Mouse (Mus musculus) cortical plate, adult 2 months (tissue): ENCODE data around the gene Oaz2. TPM values are rescaled to one million over a fixed set of nuclear protein-coding genes. Genes with fewer than 3 reads are reported as not detected.

Experiments
- H3K27ac ChIP-seq: fragments of 200-500 bp; 2 replicates; pipeline ENCODE4 v1.5.1; 2012; ENCODE audit warnings: low read length, control low read depth, inconsistent platforms; ENCODE audit not compliant: insufficient read depth
- H3K4me1 ChIP-seq: fragments of 200-500 bp; 2 replicates; pipeline ENCODE4 v1.6.1; 2011; ENCODE audit warnings: low read length; ENCODE audit not compliant: control insufficient read depth, insufficient read depth
- H3K4me3 ChIP-seq: fragments of 200-500 bp; 2 replicates; pipeline ENCODE4 v1.5.1; 2011; ENCODE audit warnings: mild to moderate bottlenecking, low read length, control low read depth; ENCODE audit not compliant: insufficient read depth
- CTCF ChIP-seq: fragments of 200-500 bp; IDR thresholded peaks from 2 replicates; pipeline ENCODE4 v1.5.1; 2011; ENCODE audit warnings: mild to moderate bottlenecking, control low read depth, low read length; ENCODE audit not compliant: insufficient read depth; ENCODE audit errors: extremely low read depth
- POLR2A ChIP-seq: fragments of 200-500 bp; IDR thresholded peaks from 2 replicates; pipeline ENCODE4 v1.6.1; 2011; ENCODE audit warnings: mild to moderate bottlenecking, low read length, control low read depth; ENCODE audit not compliant: insufficient read depth; ENCODE audit errors: extremely low read depth
- polyA plus RNA-seq: library from polyadenylated mRNA; depleted of rRNA; stranded (reverse); fragments of >200 nt; gene quantifications from 2 replicates; pipeline ENCODE4 v1.2.3, GENCODE M21; 2012; rRNA removed

Gene Oaz2
- polyA plus RNA-seq, 1 experiment, result 215 TPM

GRCm38 (mm10) chr9:65703241-65703640 lies 35.4 kb downstream of the Oaz2 start:
- Histone ChIP-seq H3K4me3 (no peak overlapping the region), H3K4me1 (no peaks in the 10 kb centered on the region), H3K27ac (no peak overlapping the region)
- TF ChIP-seq CTCF (no peak), POLR2A (no peak)

GRCm38 (mm10) chr9:65703926-65704595 lies 36.3 kb downstream of the Oaz2 start:
- Histone ChIP-seq H3K27ac (no peak overlapping the region), H3K4me1 (no peaks in the 10 kb centered on the region; the same call in 1 of the 2 replicates), H3K4me3 (no peak overlapping the region)
- TF ChIP-seq POLR2A (no peak), CTCF (no peak)

- TF ChIP-seq CTCF (no peak), POLR2A (no peak)
- no peak overlapping the region for H3K27ac ChIP-seq
- H3K4me1 ChIP-seq, result peaks cover 6% of the 10 kb centered on the region
- H3K4me3 ChIP-seq, result no peak overlapping the region
Observed at GRCm38 (mm10) chr9:65718195-65718594, 50.4 kb downstream of the Oaz2 start.

GRCm38 (mm10) chr9:65721161-65721566 lies 53.4 kb downstream of the Oaz2 start:
- Histone ChIP-seq H3K4me3 (no peak overlapping the region), H3K27ac (no peak overlapping the region), H3K4me1 (peaks cover 11% of the 10 kb centered on the region)
- TF ChIP-seq CTCF (no peak), POLR2A (no peak)

- H3K4me1 ChIP-seq, result peaks cover 11% of the 10 kb centered on the region
- 0 out of 2 replicates have a peak overlapping the region, but pooled peaks have one; percentile 0 for H3K27ac ChIP-seq
- H3K4me3 ChIP-seq, result no peak overlapping the region
- TF ChIP-seq POLR2A, result no peak
- no peak for TF ChIP-seq CTCF
Observed at GRCm38 (mm10) chr9:65724471-65725290, 56.9 kb downstream of the Oaz2 start.

- peaks cover 11% of the 10 kb centered on the region for H3K4me1 ChIP-seq
- no peak overlapping the region for H3K27ac ChIP-seq
- TF ChIP-seq POLR2A (no peak), CTCF (no peak)
- no peak overlapping the region for H3K4me3 ChIP-seq
Observed at GRCm38 (mm10) chr9:65725291-65725622, 57.5 kb downstream of the Oaz2 start.

GRCm38 (mm10) chr9:65726431-65726830 lies 58.6 kb downstream of the Oaz2 start:
- no peak for TF ChIP-seq POLR2A
- TF ChIP-seq CTCF, result no peak
- H3K4me1 ChIP-seq, result peaks cover 8% of the 10 kb centered on the region
- H3K27ac ChIP-seq, result no peak overlapping the region
- H3K4me3 ChIP-seq, result no peak overlapping the region

GRCm38 (mm10) chr9:65727491-65727890 lies 59.7 kb downstream of the Oaz2 start:
- Histone ChIP-seq H3K27ac (no peak overlapping the region), H3K4me3 (no peak overlapping the region), H3K4me1 (peaks cover 6% of the 10 kb centered on the region)
- no peak for TF ChIP-seq POLR2A
- TF ChIP-seq CTCF, result no peak

GRCm38 (mm10) chr9:65728588-65728987 lies 60.8 kb downstream of the Oaz2 start:
- H3K4me1 ChIP-seq, result peaks cover 6% of the 10 kb centered on the region
- no peak overlapping the region for H3K27ac ChIP-seq
- TF ChIP-seq CTCF, result no peak
- H3K4me3 ChIP-seq, result no peak overlapping the region

- TF ChIP-seq POLR2A (no peak), CTCF (no peak)
Observed at GRCm38 (mm10) chr9:65734931-65735330, 67.1 kb downstream of the Oaz2 start.

More at GRCm38 (mm10) chr9:65734931-65735330, 67.1 kb downstream of the Oaz2 start:
- Histone ChIP-seq H3K27ac (no peak overlapping the region), H3K4me3 (no peak overlapping the region), H3K4me1 (no peaks in the 10 kb centered on the region)

Other genes with a start within 250 kb of the Oaz2 start
- not detected in 2 replicates for gene Slc51b, start 245.0 kb upstream of the Oaz2 start, polyA plus RNA-seq
- gene Mtfmt, start 232.2 kb upstream of the Oaz2 start, polyA plus RNA-seq, result 19.0 and 20.4 TPM in 2 replicates
- gene Spg21, start 207.1 kb upstream of the Oaz2 start, polyA plus RNA-seq, result 25.4 and 25.5 TPM in 2 replicates
- gene Ankdd1a, start 147.8 kb upstream of the Oaz2 start, polyA plus RNA-seq, result 1.4 and 1.8 TPM in 2 replicates
- 15.3 and 15.4 TPM in 2 replicates for gene Plekho2, start 88.0 kb upstream of the Oaz2 start, polyA plus RNA-seq
- gene Pif1, start 80.8 kb upstream of the Oaz2 start, polyA plus RNA-seq, result 0.11 and 0.23 TPM in 2 replicates
- gene Rbpms2, start 38.4 kb upstream of the Oaz2 start, polyA plus RNA-seq, result 4.0 and 4.9 TPM in 2 replicates
- 14.1 and 16.0 TPM in 2 replicates for gene Zfp609, start 159.6 kb downstream of the Oaz2 start, polyA plus RNA-seq
- gene Pclaf, start 222.2 kb downstream of the Oaz2 start, polyA plus RNA-seq, result 0.59 and 1.1 TPM in 2 replicates
- 18.5 and 19.6 TPM in 2 replicates for gene Trip4, start 240.8 kb downstream of the Oaz2 start, polyA plus RNA-seq
- 20.6 and 22.4 TPM in 2 replicates for gene Csnk1g1, start 240.9 kb downstream of the Oaz2 start, polyA plus RNA-seq